Mouse (Mus musculus): ENCODE measurements around the gene B3galt1. TPM values are rescaled to one million over a fixed set of nuclear protein-coding genes. Genes with fewer than 3 reads are reported as not detected.

The B3galt1 gene
- 0.18 and 0.48 TPM in 2 replicates for polyA plus RNA-seq (2015; fragmentation: Nextera tagmentation; extraction: Ambion mirVana)

DNA sequence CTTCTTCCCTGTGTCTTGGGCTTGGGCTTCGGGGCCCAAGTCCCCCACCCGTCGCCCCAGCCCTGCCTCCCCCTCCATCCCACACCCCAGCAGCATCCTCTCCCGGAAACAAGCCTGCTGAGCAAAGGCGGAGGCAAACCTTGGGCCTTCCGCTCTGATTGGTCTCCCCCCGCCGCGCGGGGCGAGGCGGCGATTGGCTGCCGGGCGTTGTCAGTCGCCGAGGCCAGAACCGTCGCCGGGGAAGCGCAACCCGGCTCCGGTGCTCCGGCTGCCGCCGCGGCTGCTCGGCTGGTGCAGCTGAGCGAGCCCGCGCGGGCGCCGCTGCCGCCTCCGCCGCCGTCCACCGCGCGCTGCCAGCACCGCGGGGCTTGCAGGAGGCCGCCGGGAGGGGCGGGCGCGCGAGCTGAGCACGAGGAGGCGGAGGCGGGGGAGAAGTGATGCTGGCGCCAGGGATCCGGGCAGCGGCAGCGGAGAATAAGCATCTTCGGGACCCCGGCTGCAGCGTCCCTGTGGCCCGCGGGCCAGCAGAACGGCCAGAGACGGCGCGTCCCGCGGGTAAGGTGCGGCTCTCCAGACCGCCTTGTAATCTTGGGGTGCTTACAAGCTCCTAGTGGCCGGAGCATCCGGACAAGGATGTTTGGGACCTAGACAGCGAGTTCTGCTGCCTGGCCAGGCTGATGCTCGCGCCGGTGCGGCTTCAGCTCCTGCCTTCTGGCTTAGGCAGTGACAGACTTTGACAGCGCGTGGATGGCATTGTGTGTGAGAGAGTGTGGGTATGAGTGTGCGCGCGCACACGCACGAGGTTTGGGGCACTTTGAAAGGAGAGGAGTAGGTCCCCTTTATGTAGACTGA is at the start of gene B3galt1:
Gene B3galt1, plus strand, starts transcription at position 392 of the 852 bp plus-strand sequence.
- DNase-seq (ENCODE audit: low spot score): peak; percentile 53

DNA sequence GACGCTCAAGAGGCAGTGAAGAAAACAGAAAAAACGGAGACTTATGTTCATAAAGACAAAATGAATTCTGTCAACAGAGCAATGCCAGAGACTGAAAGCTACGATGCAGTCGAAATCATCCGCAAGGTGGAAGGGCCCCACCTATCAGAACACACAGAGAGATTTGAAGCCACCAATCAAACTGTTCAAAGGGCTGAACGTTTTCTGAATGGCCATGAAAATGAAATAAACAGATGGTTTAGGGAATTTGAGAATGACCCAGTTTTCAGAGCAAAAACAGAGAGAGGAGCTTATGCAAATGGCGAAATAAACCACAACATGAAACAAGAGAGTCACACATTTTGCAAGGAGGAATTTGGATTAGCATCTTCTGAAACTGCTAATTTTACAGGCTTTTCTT is 49.3 kb upstream of the B3galt1 start:
- no peak for DNase-seq (ENCODE audit: low spot score)

GRCm38 (mm10) chr2:67535347-67535746 is 30.3 kb upstream of the B3galt1 start:
- DNase-seq (ENCODE audit: low spot score): no peak

GRCm38 (mm10) chr2:67539426-67539825 is 26.2 kb upstream of the B3galt1 start:
- no peak for DNase-seq (ENCODE audit: low spot score)

GRCm38 (mm10) chr2:67541957-67542696 is 23.5 kb upstream of the B3galt1 start:
- DNase-seq (ENCODE audit: low spot score): no peak

DNA sequence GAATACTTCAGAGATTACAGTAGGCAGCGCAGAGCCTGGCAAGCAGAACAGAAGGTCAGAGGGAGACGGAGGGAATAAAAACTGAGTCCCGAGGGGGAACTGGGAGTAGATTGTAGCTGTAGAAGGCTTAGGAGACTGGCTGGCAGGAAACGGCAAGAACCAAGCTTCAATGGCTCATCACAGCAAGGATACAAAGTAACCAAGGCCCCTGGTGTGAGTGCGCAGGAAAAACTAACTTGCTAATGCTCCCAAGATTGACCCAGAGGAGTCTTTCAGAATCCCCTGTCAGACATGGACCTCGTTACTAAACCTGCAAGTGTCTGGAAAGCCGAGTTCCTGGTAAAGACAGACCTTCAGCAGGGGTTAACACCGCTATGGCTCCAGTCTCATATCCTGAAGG is 21.2 kb upstream of the B3galt1 start:
- DNase-seq (ENCODE audit: low spot score): no peak

DNA sequence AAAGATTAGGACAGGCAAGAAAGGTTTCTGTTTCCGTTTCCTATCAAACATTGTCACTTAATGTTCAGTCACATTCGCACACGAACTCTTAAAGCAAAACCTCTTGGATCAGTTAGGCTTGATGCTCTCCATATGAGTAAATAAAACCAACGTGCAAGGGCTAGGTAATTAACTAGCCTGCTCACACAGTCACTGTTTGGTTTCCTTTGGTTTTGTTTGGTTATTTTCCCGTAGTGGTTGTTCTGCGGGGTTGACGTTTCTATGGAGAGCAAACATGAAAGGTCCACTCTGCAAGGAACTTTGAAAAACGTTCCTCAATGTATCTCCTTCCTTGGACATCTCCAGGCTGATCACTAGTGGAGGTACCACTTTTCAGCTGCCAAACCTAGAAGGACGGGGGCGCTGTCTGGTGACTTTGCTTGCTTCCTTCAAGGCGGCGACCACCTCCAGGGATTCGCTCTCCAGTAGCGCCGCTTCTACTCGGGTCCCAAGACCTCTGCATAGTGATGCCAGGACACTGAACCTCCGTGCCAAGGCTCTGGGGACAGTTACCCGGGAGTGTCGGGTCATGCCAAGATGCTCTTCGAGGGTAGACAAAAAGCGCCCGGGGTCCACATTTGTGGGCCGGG is 706 bp upstream of the B3galt1 start:
- DNase-seq (ENCODE audit: low spot score): no peak

DNA sequence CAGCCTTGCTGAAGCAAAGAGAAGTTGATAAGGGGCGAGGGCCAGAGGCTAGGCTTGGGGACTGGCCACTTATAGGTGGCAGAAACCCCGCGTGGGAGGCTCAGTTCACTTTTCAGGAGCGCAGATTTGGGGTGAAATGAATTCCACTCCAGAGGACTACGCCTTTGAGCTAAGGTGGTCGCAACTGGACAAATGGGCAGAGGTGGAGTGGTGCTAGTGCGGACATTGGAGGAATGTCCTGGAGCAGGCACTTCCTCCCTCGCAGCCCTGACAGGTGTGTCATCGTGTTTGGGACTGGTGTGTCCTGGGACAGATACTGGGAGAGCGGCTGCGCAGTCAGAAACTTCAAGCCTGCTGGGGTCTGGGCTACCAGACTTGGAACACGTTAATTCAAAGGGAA is 895 bp downstream of the B3galt1 start:
- no peak for DNase-seq (ENCODE audit: low spot score)

- no peak for DNase-seq (ENCODE audit: low spot score)
Observed at GRCm38 (mm10) chr2:67567141-67567680, 1.5 kb downstream of the B3galt1 start.

- no peak for DNase-seq (ENCODE audit: low spot score)
Observed at GRCm38 (mm10) chr2:67576634-67577033, 11.0 kb downstream of the B3galt1 start.

GRCm38 (mm10) chr2:67583091-67583490 is 17.4 kb downstream of the B3galt1 start:
- no peak for DNase-seq (ENCODE audit: low spot score)

DNA sequence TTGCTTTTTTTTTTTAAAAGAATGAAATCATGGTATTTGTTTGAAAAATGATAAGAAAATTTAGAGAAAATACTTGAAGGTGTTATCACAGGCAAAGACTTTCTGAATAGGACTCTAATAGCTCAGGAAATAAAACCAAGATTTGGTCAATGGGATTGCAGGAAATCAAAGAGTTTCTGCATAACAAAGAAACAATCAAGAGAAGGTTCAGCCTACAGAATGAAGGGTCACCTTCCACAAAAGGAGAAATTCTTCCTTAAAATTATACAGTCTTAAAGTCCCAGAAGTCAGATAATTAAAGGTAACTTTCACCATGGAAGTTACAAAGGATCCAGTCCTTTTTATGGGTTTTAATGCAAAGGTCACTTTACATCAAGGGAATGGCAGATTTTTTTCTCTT is 24.7 kb downstream of the B3galt1 start:
- no peak for DNase-seq (ENCODE audit: low spot score)

DNA sequence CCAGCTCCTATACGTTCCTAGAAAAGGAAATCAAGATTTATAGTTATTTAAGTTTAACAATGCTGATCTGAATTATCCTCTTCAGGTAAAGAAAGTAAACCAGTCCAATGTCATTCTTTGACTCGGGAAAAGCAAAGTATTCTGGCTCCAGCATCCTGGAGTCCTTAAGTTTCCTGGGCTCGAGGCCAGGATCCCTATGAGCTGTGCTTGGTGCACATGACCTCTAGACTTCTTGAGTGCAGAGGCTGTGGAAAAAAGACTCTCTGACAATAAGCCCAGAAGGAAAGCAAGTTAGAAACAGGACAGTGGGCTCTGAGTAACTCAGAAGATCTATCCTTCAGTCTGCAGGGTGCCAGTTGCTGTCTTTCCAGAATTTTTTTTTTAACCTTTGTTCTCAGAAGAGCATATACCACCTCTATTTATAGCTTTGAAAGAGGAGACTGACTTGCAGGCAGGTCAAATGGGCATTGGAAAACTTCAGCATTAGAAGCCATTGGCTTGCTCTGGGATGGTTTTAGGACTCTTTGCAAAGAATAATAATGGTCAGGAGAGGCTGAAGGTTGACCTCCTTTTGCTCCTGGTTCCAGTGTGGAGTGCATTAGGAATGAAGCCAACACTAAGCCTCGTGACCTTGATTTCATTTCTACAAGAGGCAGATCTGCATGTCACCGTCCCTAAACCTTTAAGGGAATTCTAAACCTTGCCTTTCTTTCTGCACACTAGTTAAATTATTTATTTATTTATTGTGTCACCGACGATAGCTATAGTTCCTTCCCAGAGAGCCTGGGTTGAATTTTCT is 26.4 kb downstream of the B3galt1 start:
- no peak for DNase-seq (ENCODE audit: low spot score)

GRCm38 (mm10) chr2:67622902-67623301 is 57.2 kb downstream of the B3galt1 start:
- no peak for DNase-seq (ENCODE audit: low spot score)

DNA sequence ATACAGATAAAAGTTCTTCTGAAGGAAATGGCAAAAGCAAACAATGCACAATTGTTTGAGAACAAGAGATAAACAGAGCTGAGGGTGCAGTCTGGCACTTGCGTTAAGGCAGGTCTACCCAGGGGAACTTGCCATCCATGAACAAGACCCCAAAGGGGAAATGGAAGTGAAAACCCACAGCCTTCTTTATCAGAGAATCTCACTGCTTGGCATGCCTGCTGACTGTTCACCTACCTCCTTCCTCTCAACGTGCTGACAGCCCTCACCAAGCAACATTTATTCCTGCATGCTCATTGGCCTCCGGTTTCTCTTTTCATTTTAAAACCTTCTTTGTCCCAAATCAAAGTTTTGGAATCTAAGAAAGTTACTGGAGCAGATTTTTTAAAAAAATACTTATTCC is 62.0 kb downstream of the B3galt1 start:
- DNase-seq (ENCODE audit: low spot score): no peak

- DNase-seq (ENCODE audit: low spot score): no peak
Observed at GRCm38 (mm10) chr2:67628289-67628688, 62.6 kb downstream of the B3galt1 start.

GRCm38 (mm10) chr2:67654847-67655246 is 89.2 kb downstream of the B3galt1 start:
- DNase-seq (ENCODE audit: low spot score): no peak

- no peak for DNase-seq (ENCODE audit: low spot score)
Observed at GRCm38 (mm10) chr2:67657372-67657771, 91.7 kb downstream of the B3galt1 start.

- no peak for DNase-seq (ENCODE audit: low spot score)
Observed at GRCm38 (mm10) chr2:67658091-67658490, 92.4 kb downstream of the B3galt1 start.

DNA sequence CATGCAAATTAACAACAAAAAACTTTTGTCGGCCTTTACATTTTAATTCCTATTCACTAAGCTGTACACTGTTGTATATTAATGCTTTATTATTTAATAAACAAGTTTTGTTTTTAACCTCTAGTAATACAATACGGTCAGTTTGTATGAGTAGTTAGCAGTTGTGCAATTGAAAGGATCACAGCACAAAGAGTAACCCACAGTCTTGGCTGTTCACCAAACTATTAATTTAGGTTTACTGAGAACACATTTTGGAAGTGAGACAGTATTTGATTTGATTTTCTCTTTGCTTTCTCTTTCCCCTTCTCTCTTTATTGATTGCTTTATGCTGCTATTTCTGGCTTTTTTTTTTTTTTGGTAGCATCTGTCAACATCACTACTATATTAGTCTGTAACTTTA is 106.0 kb downstream of the B3galt1 start:
- no peak for DNase-seq (ENCODE audit: low spot score)

DNA sequence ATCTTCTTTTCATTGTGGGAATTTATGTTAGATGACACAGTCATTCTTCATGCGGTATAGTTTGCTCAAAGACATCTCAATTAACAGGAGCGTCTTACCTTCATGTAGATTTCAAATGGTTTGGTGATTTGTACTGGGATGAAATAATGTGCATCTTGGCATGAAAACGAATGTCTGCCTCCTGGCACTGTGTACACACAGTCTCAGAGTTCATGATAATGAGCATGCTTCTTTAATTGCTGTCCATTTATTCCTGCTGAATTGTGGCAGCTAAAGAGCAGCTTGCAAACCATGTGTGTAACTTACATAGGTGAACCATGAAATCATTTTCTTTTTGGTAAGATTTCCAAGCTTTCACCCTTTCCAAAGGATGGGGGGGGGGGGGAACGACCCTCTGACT is 112.0 kb downstream of the B3galt1 start:
- no peak for DNase-seq (ENCODE audit: low spot score)
